Mouse (Mus musculus): ENCODE results near the gene Mgp. TPM values are rescaled to one million over a fixed set of nuclear protein-coding genes. Genes with fewer than 3 reads are reported as not detected.

The Mgp gene
- polyA plus RNA-seq, 1 experiment from 2014 or later = 1.9 TPM

DNA sequence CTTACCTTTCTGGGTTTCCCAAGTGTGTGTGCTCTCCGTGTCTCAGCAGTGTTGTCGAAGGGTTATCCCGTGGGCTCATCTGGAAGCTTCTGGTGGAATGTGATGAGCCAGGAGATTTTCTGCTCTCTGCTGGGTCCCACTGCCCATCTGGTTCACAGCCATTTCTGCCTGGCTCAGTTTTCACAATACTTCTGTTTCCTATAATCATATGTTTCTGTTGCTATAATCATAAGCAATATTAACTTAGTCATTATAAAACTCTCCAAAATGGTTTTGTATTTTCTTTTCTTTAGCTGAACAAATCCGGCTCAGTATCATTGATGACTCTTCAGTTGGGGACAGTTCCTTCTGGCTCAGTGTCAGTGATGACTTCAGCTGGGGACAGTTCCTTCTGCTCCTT lies 40.3 kb downstream of the Mgp start, which contains the start of gene Smco3:
Smco3 (minus strand) TSS at position 101 of the 400 bp plus-strand sequence.
- no peaks in the 10 kb centered on the region for H3K27me3 ChIP-seq (ENCODE audit: control insufficient read depth, insufficient read depth, low read length)
- 67% methylated on average over 4 of the region's 4 CpGs for WGBS
- no peak within 1 kb of the TSS for H3K27ac ChIP-seq (ENCODE audit: low read depth, low read length)
- ATAC-seq (replicated peaks; ENCODE audit: low FRiP score) (no peak), DNase-seq (ENCODE audit: low spot score) (no peak)
- no peak within 1 kb of the TSS for H3K9ac ChIP-seq (ENCODE audit: low read length)
- H3K4me1 ChIP-seq (replicated peaks; ENCODE audit: control insufficient read depth, insufficient read depth, low read length) = no peaks in the 10 kb centered on the region
- no peak within 1 kb of the TSS for H3K4me3 ChIP-seq (ENCODE audit: low read depth, low read length)
- no peak within 1 kb of the TSS for H3K4me2 ChIP-seq (ENCODE audit: low read depth, low read length, severe bottlenecking)
- no peaks in the 10 kb centered on the region for H3K9me3 ChIP-seq (ENCODE audit: control insufficient read depth, low read length)
- H3K36me3 ChIP-seq (ENCODE audit: control insufficient read depth, insufficient read depth, low read length) = no peaks in the 10 kb centered on the region

DNA sequence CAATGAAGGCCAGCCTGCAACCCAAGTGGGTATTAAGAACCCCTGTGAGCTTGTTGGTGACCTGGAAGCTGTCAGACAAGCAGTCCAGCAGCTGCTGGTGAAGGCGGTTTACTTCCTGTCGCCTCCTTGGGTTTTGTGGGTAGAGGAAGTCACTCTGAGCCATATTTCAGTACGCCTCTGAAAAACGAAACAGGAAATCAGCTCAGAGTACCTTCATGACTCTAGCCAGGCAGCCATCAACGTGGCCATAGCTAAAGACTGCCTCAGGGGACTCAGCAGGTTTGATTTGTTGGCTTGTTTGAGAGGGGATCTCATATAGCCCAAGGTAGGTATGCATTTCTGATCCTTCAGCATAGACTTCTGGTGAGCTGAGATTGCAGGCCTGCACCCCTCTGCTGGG lies 43.9 kb downstream of the Mgp start:
- ATAC-seq (replicated peaks; ENCODE audit: low FRiP score) (no peak), DNase-seq (ENCODE audit: low spot score) (no peak)
- Histone ChIP-seq H3K4me2 (ENCODE audit: low read depth, low read length, severe bottlenecking) (no peak overlapping the region), H3K4me3 (ENCODE audit: low read depth, low read length) (no peak overlapping the region), H3K9me3 (ENCODE audit: control insufficient read depth, low read length) (no peaks in the 10 kb centered on the region), H3K27ac (ENCODE audit: low read depth, low read length) (no peak overlapping the region), H3K27me3 (ENCODE audit: control insufficient read depth, insufficient read depth, low read length) (no peaks in the 10 kb centered on the region), H3K9ac (ENCODE audit: low read length) (no peak overlapping the region), H3K4me1 (replicated peaks; ENCODE audit: control insufficient read depth, insufficient read depth, low read length) (no peaks in the 10 kb centered on the region; the same call in 1 of the 2 replicates), H3K36me3 (ENCODE audit: control insufficient read depth, insufficient read depth, low read length) (no peaks in the 10 kb centered on the region)
- 77% methylated on average over 5 of the region's 5 CpGs for WGBS

DNA sequence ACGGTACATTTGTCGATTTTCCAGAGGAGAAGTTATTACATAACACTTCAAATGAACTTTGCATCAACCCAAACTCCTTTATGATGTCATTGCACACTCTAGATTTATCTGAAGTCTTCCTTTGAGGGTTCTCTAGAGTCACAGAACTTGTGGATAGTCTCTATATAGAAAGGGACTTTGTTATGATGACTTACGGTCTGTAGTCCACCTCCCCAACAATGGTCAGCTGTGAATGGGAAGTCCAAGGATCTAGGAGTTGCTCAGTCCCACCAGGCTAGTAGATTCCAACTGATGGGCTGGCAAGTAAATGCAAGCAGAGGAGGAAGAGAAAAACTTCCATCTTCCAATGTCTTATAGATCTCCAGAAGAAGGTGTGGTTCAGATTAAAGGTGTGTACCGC lies 46.9 kb downstream of the Mgp start:
- H3K4me1 ChIP-seq (replicated peaks; ENCODE audit: control insufficient read depth, insufficient read depth, low read length) = no peaks in the 10 kb centered on the region; the same call in 1 of the 2 replicates
- peak overlapping the region; percentile 43 for H3K4me2 ChIP-seq (ENCODE audit: low read depth, low read length, severe bottlenecking)
- DNase-seq (ENCODE audit: low spot score) (no peak), ATAC-seq (replicated peaks; ENCODE audit: low FRiP score) (no peak)
- H3K4me3 ChIP-seq (ENCODE audit: low read depth, low read length) = peak overlapping the region; percentile 96
- WGBS = 35% methylated on average over 4 of the region's 4 CpGs
- H3K9ac ChIP-seq (ENCODE audit: low read length) = peak overlapping the region; percentile 31; the same call in 1 of the 2 replicates
- H3K9me3 ChIP-seq (ENCODE audit: control insufficient read depth, low read length) = no peaks in the 10 kb centered on the region
- no peaks in the 10 kb centered on the region for H3K27me3 ChIP-seq (ENCODE audit: control insufficient read depth, insufficient read depth, low read length)
- no peak overlapping the region for H3K27ac ChIP-seq (ENCODE audit: low read depth, low read length)
- H3K36me3 ChIP-seq (ENCODE audit: control insufficient read depth, insufficient read depth, low read length) = no peaks in the 10 kb centered on the region; the same call in 1 of the 2 replicates

DNA sequence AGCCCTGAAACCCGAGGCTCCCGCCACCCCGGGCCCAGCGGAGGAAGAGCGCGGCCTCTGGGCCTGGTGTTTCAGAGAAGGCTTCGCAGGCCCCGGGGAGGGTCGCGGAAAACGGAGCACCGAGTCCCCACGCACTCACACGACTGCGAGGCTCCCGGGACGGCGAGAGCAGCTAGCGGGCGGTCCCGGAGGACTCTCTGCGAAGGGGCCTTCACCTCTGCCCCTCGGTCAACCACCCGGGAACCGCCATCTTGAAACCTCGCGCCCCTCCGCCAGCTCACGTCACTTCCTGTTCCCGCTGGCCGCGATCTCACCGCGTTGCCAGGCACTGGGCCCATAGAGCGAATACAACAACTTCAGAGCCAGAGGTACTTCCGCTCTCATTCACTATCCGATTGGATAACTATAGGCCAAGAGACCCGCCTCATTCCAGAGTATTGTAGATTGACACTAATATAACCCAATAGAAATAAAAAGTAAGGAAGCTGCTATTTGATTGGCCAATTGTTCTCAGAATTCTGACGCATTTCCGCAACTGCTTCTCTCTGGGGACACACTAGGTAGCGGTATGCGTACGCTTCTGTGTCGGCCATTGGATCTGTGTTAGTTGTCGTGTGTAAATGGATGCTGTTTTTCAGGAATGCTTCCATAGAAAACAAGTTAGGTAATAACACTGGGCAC lies 47.6 kb downstream of the Mgp start, which contains the start of gene Wbp11:
Wbp11 (minus strand) TSS at position 353 of the 681 bp plus-strand sequence.
- H3K9ac ChIP-seq (ENCODE audit: low read length) = peak within 1 kb of the TSS; percentile 98
- ATAC-seq (replicated peaks; ENCODE audit: low FRiP score) = peak; percentile 100
- no peaks in the 10 kb centered on the region; the same call in 1 of the 2 replicates for H3K4me1 ChIP-seq (replicated peaks; ENCODE audit: control insufficient read depth, insufficient read depth, low read length)
- peak; percentile 96 for DNase-seq (ENCODE audit: low spot score)
- H3K9me3 ChIP-seq (ENCODE audit: control insufficient read depth, low read length) = no peaks in the 10 kb centered on the region
- H3K27me3 ChIP-seq (ENCODE audit: control insufficient read depth, insufficient read depth, low read length) = no peaks in the 10 kb centered on the region
- H3K4me2 ChIP-seq (ENCODE audit: low read depth, low read length, severe bottlenecking) = peak within 1 kb of the TSS; percentile 75
- WGBS = under 1% methylated on average over 45 of the region's 45 CpGs
- no peaks in the 10 kb centered on the region; the same call in 1 of the 2 replicates for H3K36me3 ChIP-seq (ENCODE audit: control insufficient read depth, insufficient read depth, low read length)
- H3K27ac ChIP-seq (ENCODE audit: low read depth, low read length) = 0 out of 2 replicates have a peak within 1 kb of the TSS, but pooled peaks have one; percentile 53
- peak within 1 kb of the TSS; percentile 96 for H3K4me3 ChIP-seq (ENCODE audit: low read depth, low read length)

DNA sequence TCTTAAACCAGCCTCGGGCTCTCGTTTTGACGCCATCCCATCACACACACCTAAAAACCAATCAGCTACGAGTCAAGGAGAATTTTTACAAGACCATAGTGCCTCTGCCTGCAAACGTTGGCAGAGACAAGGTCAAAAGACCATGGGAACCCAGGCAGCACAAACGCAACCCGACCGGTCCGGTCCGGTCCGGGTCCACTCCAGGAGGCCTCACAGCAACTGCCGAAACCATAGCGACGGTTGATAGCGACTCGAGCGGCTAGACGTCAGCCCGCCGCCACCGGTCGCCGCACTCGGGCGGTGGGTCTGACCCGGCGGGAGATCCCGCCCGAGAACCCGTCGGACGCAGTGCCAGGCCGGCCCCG lies 48.1 kb downstream of the Mgp start, which contains the start of gene BC049715:
BC049715 (plus strand) TSS at position 111 of the 365 bp plus-strand sequence.
- H3K27ac ChIP-seq (ENCODE audit: low read depth, low read length) = 0 out of 2 replicates have a peak within 1 kb of the TSS, but pooled peaks have one; percentile 53
- under 1% methylated on average over 34 of the region's 34 CpGs for WGBS
- ATAC-seq (replicated peaks; ENCODE audit: low FRiP score) = no peak
- peak within 1 kb of the TSS; percentile 75 for H3K4me2 ChIP-seq (ENCODE audit: low read depth, low read length, severe bottlenecking)
- peak within 1 kb of the TSS; percentile 96 for H3K4me3 ChIP-seq (ENCODE audit: low read depth, low read length)
- H3K27me3 ChIP-seq (ENCODE audit: control insufficient read depth, insufficient read depth, low read length) = no peaks in the 10 kb centered on the region
- peak within 1 kb of the TSS; percentile 98 for H3K9ac ChIP-seq (ENCODE audit: low read length)
- no peaks in the 10 kb centered on the region for H3K9me3 ChIP-seq (ENCODE audit: control insufficient read depth, low read length)
- no peak for DNase-seq (ENCODE audit: low spot score)
- H3K36me3 ChIP-seq (ENCODE audit: control insufficient read depth, insufficient read depth, low read length) = no peaks in the 10 kb centered on the region; the same call in 1 of the 2 replicates
- no peaks in the 10 kb centered on the region; the same call in 1 of the 2 replicates for H3K4me1 ChIP-seq (replicated peaks; ENCODE audit: control insufficient read depth, insufficient read depth, low read length)

DNA sequence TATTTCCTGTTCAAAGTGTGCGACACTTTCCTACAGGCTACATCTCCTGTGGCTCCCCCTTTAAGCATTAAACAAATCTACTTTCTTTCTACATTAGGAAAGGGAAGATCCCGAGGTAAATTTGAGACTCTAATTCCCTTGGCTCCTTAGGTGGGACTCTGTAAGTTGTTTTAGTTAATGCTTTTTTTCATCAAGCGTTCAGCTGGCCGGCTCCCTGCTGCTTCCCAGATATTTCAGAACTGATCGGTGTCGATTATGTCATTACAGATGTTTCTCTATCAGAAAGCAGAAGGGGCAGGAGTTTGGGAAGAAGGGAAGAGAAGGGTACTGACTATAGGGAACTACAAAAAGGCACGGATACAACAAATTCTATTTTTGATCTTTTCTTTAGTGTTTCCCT lies 48.5 kb downstream of the Mgp start:
- no peak for ATAC-seq (replicated peaks; ENCODE audit: low FRiP score)
- 18% methylated on average over 7 of the region's 7 CpGs for WGBS

DNA sequence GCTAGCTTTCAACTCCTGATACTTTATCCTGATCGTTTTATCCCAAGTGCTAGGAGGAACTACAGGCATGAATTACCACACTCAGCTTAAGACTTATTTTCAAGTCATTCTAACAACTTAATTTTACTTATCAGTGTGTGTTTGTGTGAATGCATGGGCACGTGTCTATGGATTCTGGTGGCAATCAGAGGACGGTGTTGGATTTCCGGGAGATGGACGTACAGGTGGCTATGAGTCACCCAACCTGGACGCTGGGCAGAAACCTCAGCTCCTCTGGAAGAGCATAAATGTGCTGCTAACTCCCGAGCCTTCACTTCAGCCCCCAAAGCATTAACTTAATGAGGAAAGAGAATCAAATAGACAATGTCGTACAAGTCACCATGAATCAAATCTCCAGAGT lies 50.6 kb downstream of the Mgp start:
- H3K4me3 ChIP-seq (ENCODE audit: low read depth, low read length) = no peak overlapping the region
- no peak overlapping the region for H3K9ac ChIP-seq (ENCODE audit: low read length)
- 95% methylated on average over 8 of the region's 8 CpGs for WGBS
- H3K27ac ChIP-seq (ENCODE audit: low read depth, low read length) = no peak overlapping the region
- no peaks in the 10 kb centered on the region for H3K27me3 ChIP-seq (ENCODE audit: control insufficient read depth, insufficient read depth, low read length)
- peaks cover 6% of the 10 kb centered on the region for H3K36me3 ChIP-seq (ENCODE audit: control insufficient read depth, insufficient read depth, low read length)
- no peak for DNase-seq (ENCODE audit: low spot score)
- no peaks in the 10 kb centered on the region for H3K9me3 ChIP-seq (ENCODE audit: control insufficient read depth, low read length)
- H3K4me2 ChIP-seq (ENCODE audit: low read depth, low read length, severe bottlenecking) = no peak overlapping the region
- no peaks in the 10 kb centered on the region; the same call in 1 of the 2 replicates for H3K4me1 ChIP-seq (replicated peaks; ENCODE audit: control insufficient read depth, insufficient read depth, low read length)
- ATAC-seq (replicated peaks; ENCODE audit: low FRiP score) = no peak

More for the DNA sequence above, 48.5 kb downstream of the Mgp start:
- no peak overlapping the region for H3K27ac ChIP-seq (ENCODE audit: low read depth, low read length)
- H3K27me3 ChIP-seq (ENCODE audit: control insufficient read depth, insufficient read depth, low read length) = no peaks in the 10 kb centered on the region
- H3K4me1 ChIP-seq (replicated peaks; ENCODE audit: control insufficient read depth, insufficient read depth, low read length) = no peaks in the 10 kb centered on the region; the same call in 1 of the 2 replicates
- peak overlapping the region; percentile 75 for H3K4me2 ChIP-seq (ENCODE audit: low read depth, low read length, severe bottlenecking)
- H3K36me3 ChIP-seq (ENCODE audit: control insufficient read depth, insufficient read depth, low read length) = no peaks in the 10 kb centered on the region; the same call in 1 of the 2 replicates
- H3K9me3 ChIP-seq (ENCODE audit: control insufficient read depth, low read length) = no peaks in the 10 kb centered on the region
- H3K4me3 ChIP-seq (ENCODE audit: low read depth, low read length) = peak overlapping the region; percentile 96
- no peak for DNase-seq (ENCODE audit: low spot score)
- peak overlapping the region; percentile 98 for H3K9ac ChIP-seq (ENCODE audit: low read length)
